Mouse (Mus musculus) embryonic fibroblast, embryonic 13.5 days (primary cell): ENCODE data around the gene Ccdc60.

ENCODE experiments used
- CTCF ChIP-seq: IDR thresholded peaks from 2 replicates; pipeline ENCODE4 v1.5.1; 2011; ENCODE audit warnings: mild to moderate bottlenecking, control low read depth, low read length, moderate library complexity, borderline replicate concordance; ENCODE audit not compliant: insufficient read depth
- POLR2A ChIP-seq: IDR thresholded peaks from 2 replicates; pipeline ENCODE4 v1.6.1; 2011; ENCODE audit warnings: low read depth, mild to moderate bottlenecking, control low read depth, low read length, moderate library complexity

GRCm38 (mm10) chr5:116293501-116293900 lies 4.7 kb upstream of the Ccdc60 start:
- TF ChIP-seq POLR2A (no peak), CTCF (no peak)
